Mouse (Mus musculus) liver, adult 2 months (tissue): ENCODE measurements around the gene Pira2.
"Not testable (repeated sequence)": the region's sequence is repeated elsewhere in the genome, so short reads cannot be mapped to it uniquely, and the experiment has no call there.

Experiments
- CTCF ChIP-seq: fragments of 200-500 bp; IDR thresholded peaks from 2 replicates; pipeline ENCODE4 v1.5.1; 2011; ENCODE audit warnings: low read depth, low read length, control low read depth
- POLR2A ChIP-seq: fragments of 200-500 bp; IDR thresholded peaks from 2 replicates; pipeline ENCODE4 v1.6.1; 2011; ENCODE audit warnings: low read length, control low read depth; ENCODE audit not compliant: insufficient read depth; ENCODE audit errors: extremely low read depth

DNA sequence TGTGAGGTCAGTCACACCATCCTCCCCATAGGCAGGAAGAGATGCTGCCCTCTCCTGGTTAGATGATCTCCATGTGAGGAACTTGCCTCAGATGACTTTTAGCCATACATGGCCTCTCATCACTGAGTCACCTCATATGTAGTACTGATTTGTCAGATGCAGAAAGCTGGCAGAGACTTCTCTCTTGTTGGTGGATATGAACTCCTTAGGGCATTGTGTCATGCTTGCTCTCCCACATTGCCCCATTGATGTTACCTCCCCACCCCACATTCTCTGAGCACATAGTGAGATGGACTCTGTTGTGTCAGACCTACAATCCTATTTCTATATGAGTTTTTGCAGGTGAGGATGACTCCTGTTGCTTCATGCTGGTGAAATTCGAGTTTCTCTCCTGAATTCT lies 30.2 kb upstream of the Pira2 start:
- not testable (repeated sequence) for TF ChIP-seq POLR2A, CTCF
